Mouse (Mus musculus): ENCODE data around the gene Tap2. TPM values are rescaled to one million over a fixed set of nuclear protein-coding genes. Genes with fewer than 3 reads are reported as not detected.
A peak's percentile ranks its signal among the peaks of the same experiment; 100 is the strongest.

Gene Tap2
- polyA plus RNA-seq, 1 experiment from 2014 or later = 1.9 TPM

GRCm38 (mm10) chr17:34196941-34197894 is 6.1 kb upstream of the Tap2 start, which contains the start of gene Psmb8:
Psmb8 (plus strand) TSS chr17:34197721.
- peaks cover 18% of the 10 kb centered on the region for H3K4me1 ChIP-seq
- ATAC-seq (ENCODE audit: low FRiP score) = peak; percentile 89
- peaks cover 86% of the 10 kb centered on the region for H3K27me3 ChIP-seq (replicated peaks)
- H3K4me3 ChIP-seq (replicated peaks) = peak within 1 kb of the TSS; percentile 43
- 4% methylated on average over 41 of the region's 41 CpGs for WGBS
- H3K27ac ChIP-seq (replicated peaks) = no peak within 1 kb of the TSS
- H3K9ac ChIP-seq (replicated peaks) = peak within 1 kb of the TSS; percentile 52
- H3K4me2 ChIP-seq = peak within 1 kb of the TSS; percentile 85
- H3K9me3 ChIP-seq (replicated peaks) = no peaks in the 10 kb centered on the region
- H3K36me3 ChIP-seq = no peaks in the 10 kb centered on the region

- Histone ChIP-seq H3K4me3 (replicated peaks) (peak overlapping the region; percentile 43), H3K27me3 (replicated peaks) (peaks cover 80% of the 10 kb centered on the region), H3K36me3 (no peaks in the 10 kb centered on the region), H3K4me1 (peaks cover 18% of the 10 kb centered on the region), H3K27ac (replicated peaks) (no peak overlapping the region), H3K9ac (replicated peaks) (peak overlapping the region; percentile 52), H3K9me3 (replicated peaks) (no peaks in the 10 kb centered on the region), H3K4me2 (peak overlapping the region; percentile 85)
- WGBS = 2% methylated on average over 32 of the region's 32 CpGs
- ATAC-seq (ENCODE audit: low FRiP score) = peak; percentile 43; the same call in 1 of the 2 replicates
These were observed 5.3 kb upstream of the Tap2 start for GRCm38 (mm10) chr17:34197904-34198520.

GRCm38 (mm10) chr17:34198521-34198912 is 4.8 kb upstream of the Tap2 start:
- Histone ChIP-seq H3K9ac (replicated peaks) (no peak overlapping the region), H3K4me1 (peaks cover 18% of the 10 kb centered on the region), H3K4me2 (peak overlapping the region; percentile 85), H3K4me3 (replicated peaks) (peak overlapping the region; percentile 43), H3K27ac (replicated peaks) (no peak overlapping the region), H3K36me3 (no peaks in the 10 kb centered on the region), H3K9me3 (replicated peaks) (no peaks in the 10 kb centered on the region), H3K27me3 (replicated peaks) (peaks cover 82% of the 10 kb centered on the region)
- WGBS = 10% methylated on average over 11 of the region's 11 CpGs
- ATAC-seq (ENCODE audit: low FRiP score) = no peak

- H3K9me3 ChIP-seq (replicated peaks) = no peaks in the 10 kb centered on the region
- peaks cover 18% of the 10 kb centered on the region for H3K4me1 ChIP-seq
- no peak overlapping the region for H3K4me2 ChIP-seq
- peaks cover 80% of the 10 kb centered on the region for H3K27me3 ChIP-seq (replicated peaks)
- no peak for ATAC-seq (ENCODE audit: low FRiP score)
- no peaks in the 10 kb centered on the region for H3K36me3 ChIP-seq
- H3K27ac ChIP-seq (replicated peaks) = no peak overlapping the region
- 67% methylated on average over 12 of the region's 12 CpGs for WGBS
- H3K4me3 ChIP-seq (replicated peaks) = no peak overlapping the region
- H3K9ac ChIP-seq (replicated peaks) = no peak overlapping the region
These were observed 4.2 kb upstream of the Tap2 start for GRCm38 (mm10) chr17:34199050-34199619.

GRCm38 (mm10) chr17:34200047-34200446 is 3.3 kb upstream of the Tap2 start:
- peaks cover 75% of the 10 kb centered on the region for H3K27me3 ChIP-seq (replicated peaks)
- no peak overlapping the region for H3K4me3 ChIP-seq (replicated peaks)
- no peak overlapping the region for H3K27ac ChIP-seq (replicated peaks)
- no peaks in the 10 kb centered on the region for H3K9me3 ChIP-seq (replicated peaks)
- no peak overlapping the region for H3K9ac ChIP-seq (replicated peaks)
- peaks cover 25% of the 10 kb centered on the region for H3K4me1 ChIP-seq
- no peak overlapping the region for H3K4me2 ChIP-seq
- ATAC-seq (ENCODE audit: low FRiP score) = no peak
- H3K36me3 ChIP-seq = no peaks in the 10 kb centered on the region
- WGBS = 86% methylated on average over 10 of the region's 10 CpGs

GRCm38 (mm10) chr17:34200772-34201505 is 2.4 kb upstream of the Tap2 start:
- 89% methylated on average over 16 of the region's 16 CpGs for WGBS
- no peak for ATAC-seq (ENCODE audit: low FRiP score)

GRCm38 (mm10) chr17:34201506-34202055 is 1.7 kb upstream of the Tap2 start:
- H3K27me3 ChIP-seq (replicated peaks) = peaks cover 75% of the 10 kb centered on the region
- H3K4me2 ChIP-seq = no peak overlapping the region
- WGBS = 69% methylated on average over 7 of the region's 7 CpGs

More at GRCm38 (mm10) chr17:34200772-34201505, 2.4 kb upstream of the Tap2 start:
- Histone ChIP-seq H3K4me2 (no peak overlapping the region), H3K9me3 (replicated peaks) (no peaks in the 10 kb centered on the region), H3K4me1 (peaks cover 31% of the 10 kb centered on the region), H3K36me3 (no peaks in the 10 kb centered on the region), H3K9ac (replicated peaks) (no peak overlapping the region), H3K4me3 (replicated peaks) (no peak overlapping the region), H3K27ac (replicated peaks) (no peak overlapping the region), H3K27me3 (replicated peaks) (peaks cover 75% of the 10 kb centered on the region)

GRCm38 (mm10) chr17:34202760-34203442 is 426 bp upstream of the Tap2 start:
- H3K27me3 ChIP-seq (replicated peaks) = peaks cover 67% of the 10 kb centered on the region
- WGBS = 75% methylated on average over 4 of the region's 4 CpGs
- no peak overlapping the region for H3K9ac ChIP-seq (replicated peaks)
- no peak overlapping the region for H3K4me2 ChIP-seq
- ATAC-seq (ENCODE audit: low FRiP score) = no peak
- H3K4me1 ChIP-seq = peaks cover 18% of the 10 kb centered on the region
- H3K27ac ChIP-seq (replicated peaks) = no peak overlapping the region
- H3K36me3 ChIP-seq = no peaks in the 10 kb centered on the region
- H3K9me3 ChIP-seq (replicated peaks) = no peaks in the 10 kb centered on the region
- no peak overlapping the region for H3K4me3 ChIP-seq (replicated peaks)

More at GRCm38 (mm10) chr17:34201506-34202055, 1.7 kb upstream of the Tap2 start:
- Histone ChIP-seq H3K27ac (replicated peaks) (no peak overlapping the region), H3K36me3 (no peaks in the 10 kb centered on the region), H3K4me1 (peaks cover 31% of the 10 kb centered on the region), H3K4me3 (replicated peaks) (no peak overlapping the region), H3K9ac (replicated peaks) (no peak overlapping the region), H3K9me3 (replicated peaks) (no peaks in the 10 kb centered on the region)
- ATAC-seq (ENCODE audit: low FRiP score) = no peak

GRCm38 (mm10) chr17:34204303-34205010 is 1.1 kb downstream of the Tap2 start:
- no peaks in the 10 kb centered on the region for H3K9me3 ChIP-seq (replicated peaks)
- no peak; the same call in 1 of the 2 replicates for ATAC-seq (ENCODE audit: low FRiP score)
- 1% methylated on average over 44 of the region's 44 CpGs for WGBS
- H3K36me3 ChIP-seq = no peaks in the 10 kb centered on the region
- peaks cover 62% of the 10 kb centered on the region for H3K27me3 ChIP-seq (replicated peaks)
- peak overlapping the region; percentile 51 for H3K9ac ChIP-seq (replicated peaks)
- H3K4me3 ChIP-seq (replicated peaks) = peak overlapping the region; percentile 59
- H3K4me2 ChIP-seq = peak overlapping the region; percentile 81
- peaks cover 13% of the 10 kb centered on the region for H3K4me1 ChIP-seq
- no peak overlapping the region for H3K27ac ChIP-seq (replicated peaks)
